Mouse (Mus musculus): ENCODE results near the gene Metap2.
A peak's percentile ranks its signal among the peaks of the same experiment; 100 is the strongest.
"Not testable (repeated sequence)": the region's sequence is repeated elsewhere in the genome, so short reads cannot be mapped to it uniquely, and the experiment has no call there.

Metap2 gene

GRCm38 (mm10) chr10:93833699-93834393 lies 63.0 kb downstream of the Metap2 start:
- no peak for DNase-seq

GRCm38 (mm10) chr10:93833370-93833698 lies 63.6 kb downstream of the Metap2 start:
- no peak for DNase-seq

GRCm38 (mm10) chr10:93832811-93833210 lies 64.1 kb downstream of the Metap2 start:
- DNase-seq: no peak

- DNase-seq: no peak
Measured at GRCm38 (mm10) chr10:93831730-93832574, 64.9 kb downstream of the Metap2 start.

GRCm38 (mm10) chr10:93830931-93831729 lies 65.8 kb downstream of the Metap2 start, which contains the start of gene Usp44:
Gene Usp44 (plus strand): TSS chr10:93831555.
- no peak for DNase-seq

GRCm38 (mm10) chr10:93829898-93830831 lies 66.7 kb downstream of the Metap2 start:
- DNase-seq: no peak

- DNase-seq: peak; percentile 46
Measured at GRCm38 (mm10) chr10:93818661-93819060, 78.2 kb downstream of the Metap2 start.

- DNase-seq: no peak
Measured at GRCm38 (mm10) chr10:93813755-93814154, 83.1 kb downstream of the Metap2 start.

GRCm38 (mm10) chr10:93812774-93813415 lies 84.0 kb downstream of the Metap2 start:
- DNase-seq: peak; percentile 73

GRCm38 (mm10) chr10:93812098-93812497 lies 84.8 kb downstream of the Metap2 start:
- DNase-seq: no peak

- DNase-seq: no peak
Measured at GRCm38 (mm10) chr10:93810590-93811185, 86.2 kb downstream of the Metap2 start.

GRCm38 (mm10) chr10:93809438-93809837 lies 87.5 kb downstream of the Metap2 start:
- DNase-seq: not testable (repeated sequence)

Data from right cerebral cortex, postnatal 25 days (tissue).